ENCODE assay signal across 21 mouse cellular contexts in the genomic region with DNA sequence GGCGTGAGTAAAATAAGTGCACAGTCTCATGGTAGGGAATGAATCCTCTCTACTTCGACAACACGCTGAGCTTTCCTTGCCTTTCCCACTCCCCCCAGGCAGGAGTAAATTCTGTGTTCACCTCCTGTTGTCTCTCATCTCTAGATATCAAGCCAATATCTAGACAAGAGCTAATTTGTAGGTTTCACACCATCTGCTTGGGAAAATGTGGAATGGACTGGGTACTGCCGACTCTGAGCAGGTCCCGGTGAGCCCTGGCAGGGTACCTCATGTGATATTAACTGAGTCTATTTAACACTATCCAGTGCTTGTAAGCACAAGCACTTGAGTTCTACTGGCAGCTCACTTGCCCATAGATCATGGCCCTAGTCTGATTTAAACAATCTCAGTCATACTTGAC.
A peak's percentile ranks its signal among the peaks of the same experiment; 100 is the strongest.
DNase-seq lines count a peak whose midpoint lies in the region; ATAC-seq lines count a peak whose summit lies in the region.
"Had no signal": no experiment of that assay in that cellular context is flagged by ENCODE, and none has a peak within 500 bp of the region (broad histone marks: within the 10 kb centered on the region; RNA-seq: fewer than 3 reads in every experiment).

No protein-coding gene starts in this region.

- DNase-seq in cerebellum, adult 9-10 months: peak; percentile 14
- DNase-seq in cerebellum, adult 8-10 months: no peak
- DNase-seq in cerebellum, postnatal 14 days: peak; percentile 7 to 32
- no peak for DNase-seq in cerebellum, adult 9-11 months
- DNase-seq in heart, adult 11 months: peak; percentile 78
- no peak for DNase-seq in heart, adult 9 months (ENCODE audit: low spot score in 2 of 2)
- peak; percentile 3 to 5 for DNase-seq in cerebellum, postnatal 36 days
- DNase-seq: adrenal gland, adult 2 months; adrenal gland, postnatal 10 days; adrenal gland, postnatal 25 days; embryo, embryonic 11 days; forebrain, postnatal 0 days; gastrocnemius, adult 2 months; gastrocnemius, postnatal 10 days had no signal

- H3K9ac ChIP-seq in forebrain, embryonic 13.5 days: no peak overlapping the region
- H3K9ac ChIP-seq: embryonic facial prominence, embryonic 13.5 days; embryonic facial prominence, embryonic 15.5 days; forebrain, embryonic 12.5 days; forebrain, embryonic 15.5 days; forebrain, postnatal 0 days had no signal

- no peaks in the 10 kb centered on the region for H3K4me1 ChIP-seq in forebrain, embryonic 13.5 days
- H3K4me1 ChIP-seq: embryonic facial prominence, embryonic 15.5 days; forebrain, embryonic 10.5 days; forebrain, embryonic 12.5 days; forebrain, embryonic 15.5 days had no signal

- no peak overlapping the region for H3K4me3 ChIP-seq in forebrain, embryonic 13.5 days
- H3K4me3 ChIP-seq: embryonic facial prominence, embryonic 13.5 days; embryonic facial prominence, embryonic 15.5 days; erythroblast, embryonic 14.5 days; forebrain, embryonic 10.5 days; forebrain, embryonic 12.5 days; forebrain, embryonic 15.5 days; gastrocnemius, adult 2 months had no signal

- no peak overlapping the region for H3K4me2 ChIP-seq in forebrain, embryonic 13.5 days
- H3K4me2 ChIP-seq: embryonic facial prominence, embryonic 13.5 days; embryonic facial prominence, embryonic 15.5 days; forebrain, embryonic 12.5 days; forebrain, embryonic 15.5 days had no signal

- no peaks in the 10 kb centered on the region for H3K27me3 ChIP-seq in forebrain, embryonic 13.5 days
- H3K27me3 ChIP-seq: embryonic facial prominence, embryonic 13.5 days; embryonic facial prominence, embryonic 15.5 days; forebrain, embryonic 12.5 days; forebrain, embryonic 15.5 days had no signal

- H3K9me3 ChIP-seq in forebrain, embryonic 13.5 days (replicated peaks): no peaks in the 10 kb centered on the region
- H3K9me3 ChIP-seq: embryonic facial prominence, embryonic 13.5 days; embryonic facial prominence, embryonic 15.5 days; forebrain, embryonic 10.5 days; forebrain, embryonic 12.5 days; forebrain, embryonic 15.5 days had no signal

- H3K36me3 ChIP-seq in forebrain, embryonic 13.5 days (ENCODE audit: poor library complexity, severe bottlenecking): no peaks in the 10 kb centered on the region
- H3K36me3 ChIP-seq: embryonic facial prominence, embryonic 13.5 days; embryonic facial prominence, embryonic 15.5 days; forebrain, embryonic 10.5 days; forebrain, embryonic 12.5 days; forebrain, embryonic 15.5 days had no signal

- no peak for ATAC-seq in forebrain, embryonic 13.5 days
- ATAC-seq: forebrain, embryonic 15.5 days; forebrain, postnatal 0 days had no signal

- 87% methylated on average over 5 of the region's 5 CpGs for WGBS in forebrain, embryonic 13.5 days

- no peak overlapping the region for H3K27ac ChIP-seq in forebrain, embryonic 13.5 days
- H3K27ac ChIP-seq: embryonic facial prominence, embryonic 13.5 days; embryonic facial prominence, embryonic 15.5 days; forebrain, embryonic 10.5 days; forebrain, embryonic 12.5 days; forebrain, embryonic 15.5 days; gastrocnemius, adult 2 months had no signal

Comparison
In these comparisons a context has a peak if more than half of its experiments do, and no peak if none do; other contexts are left out.
1. DNase-seq: peak in cerebellum, adult 9-10 months (single experiment), cerebellum, postnatal 14 days (2 of 2), heart, adult 11 months (single experiment) and cerebellum, postnatal 36 days (2 of 2); none in cerebellum, adult 8-10 months (single experiment), cerebellum, adult 9-11 months (single experiment) and heart, adult 9 months (0 of 2).